Mouse (Mus musculus) thymus, adult 2 months (tissue): ENCODE data around the gene Gja10. TPM values are rescaled to one million over a fixed set of nuclear protein-coding genes. Genes with fewer than 3 reads are reported as not detected.

Experiments
- DNase-seq: peaks from one replicate; pipeline ENCODE4 v3.0.0; 2021
- H3K27ac ChIP-seq: fragments of 200-500 bp; 2 replicates; pipeline ENCODE4 v1.5.1; 2012; ENCODE audit warnings: low read length, control low read depth; ENCODE audit not compliant: control insufficient read depth, insufficient read depth
- H3K27me3 ChIP-seq: fragments of 200-500 bp; 2 replicates; pipeline ENCODE4 v1.6.1; 2012; ENCODE audit warnings: mild to moderate bottlenecking, low read length, moderate library complexity, mixed read lengths; ENCODE audit not compliant: control insufficient read depth, insufficient read depth
- H3K36me3 ChIP-seq: fragments of 200-500 bp; 2 replicates; pipeline ENCODE4 v1.6.1; 2012; ENCODE audit warnings: mild to moderate bottlenecking, low read length, moderate library complexity; ENCODE audit not compliant: control insufficient read depth, insufficient read depth
- H3K4me1 ChIP-seq: fragments of 200-500 bp; replicated peaks from 2 replicates; pipeline ENCODE4 v1.6.1; 2012; ENCODE audit warnings: low read length; ENCODE audit not compliant: control insufficient read depth, insufficient read depth
- H3K4me3 ChIP-seq: fragments of 200-500 bp; 2 replicates; pipeline ENCODE4 v1.5.1; 2012; ENCODE audit warnings: mild to moderate bottlenecking, low read length, control low read depth, moderate library complexity; ENCODE audit not compliant: control insufficient read depth, insufficient read depth
- CTCF ChIP-seq: fragments of 200-500 bp; IDR thresholded peaks from 2 replicates; pipeline ENCODE4 v1.5.1; 2012; ENCODE audit warnings: mild to moderate bottlenecking, control low read depth, low read length, moderate library complexity, borderline replicate concordance; ENCODE audit not compliant: control insufficient read depth, poor library complexity, insufficient read depth; ENCODE audit errors: extremely low read depth
- POLR2A ChIP-seq: fragments of 200-500 bp; IDR thresholded peaks from 2 replicates; pipeline ENCODE4 v1.6.1; 2012; ENCODE audit warnings: mild to moderate bottlenecking, low read length, control low read depth, moderate library complexity; ENCODE audit not compliant: control insufficient read depth, poor library complexity, insufficient read depth; ENCODE audit errors: extremely low read depth
- WGBS: fragments of 180-500 bp; shearing (Covaris S2); methylation state at CpG from one replicate; pipeline ENCODE4 v1.1.7; 2018; 5-methylcytosine and 5-hydroxymethylcytosine counted together
- polyA plus RNA-seq: library from polyadenylated mRNA; depleted of rRNA; stranded (reverse); fragments of >200 nt; gene quantifications from 2 replicates; pipeline ENCODE4 v1.2.3, GENCODE M21; 2012

The Gja10 gene
- polyA plus RNA-seq, 1 experiment = 0.12 TPM

DNA sequence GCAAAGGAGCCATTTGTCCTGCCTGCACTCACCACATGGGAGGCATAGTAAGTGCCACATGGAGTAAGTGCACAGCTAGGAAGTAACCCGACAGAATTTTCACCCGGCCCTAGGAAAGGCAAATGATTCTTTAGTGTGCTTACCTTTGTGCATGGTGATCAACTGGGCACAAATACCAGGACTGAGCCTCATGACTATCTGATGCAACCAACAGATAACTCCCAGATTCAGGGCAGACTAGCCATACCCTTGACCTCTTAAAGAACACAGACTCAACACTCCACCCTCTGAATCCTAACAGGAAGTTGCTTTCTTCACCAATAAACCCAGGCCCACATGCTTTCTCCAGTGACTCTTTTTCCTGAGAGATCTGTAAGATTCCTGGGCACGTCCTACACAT lies 31.1 kb downstream of the Gja10 start:
- 84% methylated on average over 3 of the region's 3 CpGs for WGBS
- Histone ChIP-seq H3K27me3 (no peaks in the 10 kb centered on the region), H3K4me3 (no peak overlapping the region), H3K36me3 (no peaks in the 10 kb centered on the region), H3K4me1 (peaks cover 3% of the 10 kb centered on the region), H3K27ac (0 out of 2 replicates have a peak overlapping the region, but pooled peaks have one; percentile 11)
- no peak for DNase-seq
- no peak for TF ChIP-seq POLR2A
- no peak for TF ChIP-seq CTCF

- H3K27ac ChIP-seq = no peak overlapping the region
Measured at GRCm38 (mm10) chr4:32570939-32571317, 31.6 kb downstream of the Gja10 start.

GRCm38 (mm10) chr4:32569995-32570938 lies 32.3 kb downstream of the Gja10 start:
- whole genome bisulfite sequencing = 80% methylated on average over 17 of the region's 17 CpGs
- Histone ChIP-seq H3K27ac (no peak overlapping the region), H3K36me3 (no peaks in the 10 kb centered on the region), H3K4me3 (no peak overlapping the region), H3K4me1 (peaks cover 5% of the 10 kb centered on the region), H3K27me3 (no peaks in the 10 kb centered on the region)
- TF ChIP-seq CTCF = no peak
- no peak for TF ChIP-seq POLR2A
- no peak for DNase-seq

More at GRCm38 (mm10) chr4:32570939-32571317, 31.6 kb downstream of the Gja10 start:
- WGBS = 91% methylated on average over 8 of the region's 8 CpGs
- Histone ChIP-seq H3K4me3 (no peak overlapping the region), H3K27me3 (no peaks in the 10 kb centered on the region), H3K36me3 (no peaks in the 10 kb centered on the region), H3K4me1 (peaks cover 3% of the 10 kb centered on the region)
- TF ChIP-seq POLR2A (no peak), CTCF (no peak)
- DNase-seq = no peak

- H3K36me3 ChIP-seq = no peaks in the 10 kb centered on the region
- peaks cover 11% of the 10 kb centered on the region for H3K4me1 ChIP-seq
- no peak for TF ChIP-seq CTCF
- TF ChIP-seq POLR2A = no peak
- no peak for DNase-seq
- H3K27me3 ChIP-seq = no peaks in the 10 kb centered on the region
- WGBS = 90% methylated on average over 4 of the region's 4 CpGs
- no peak overlapping the region for H3K27ac ChIP-seq
- no peak overlapping the region for H3K4me3 ChIP-seq
Measured at GRCm38 (mm10) chr4:32569054-32569453, 33.5 kb downstream of the Gja10 start.

DNA sequence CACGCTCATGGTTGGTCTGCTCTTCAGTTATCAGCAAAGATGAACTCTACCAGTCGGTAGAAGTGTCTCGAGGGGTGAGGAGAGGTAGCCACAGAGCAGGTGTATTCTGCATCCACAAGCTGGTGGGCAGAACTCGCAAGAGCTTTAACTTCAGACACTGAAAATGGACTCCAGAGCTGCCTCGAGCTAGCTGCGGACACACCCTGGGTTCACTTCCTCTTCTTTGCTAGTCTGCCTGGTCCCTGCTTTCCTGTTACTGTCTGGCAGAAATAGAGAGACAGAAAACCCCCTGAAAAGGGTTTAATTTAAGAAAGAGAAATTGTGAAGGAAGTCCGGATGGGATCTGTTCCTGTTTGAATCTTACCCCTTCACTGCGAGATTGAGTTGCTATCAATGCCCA lies 37.6 kb downstream of the Gja10 start:
- H3K36me3 ChIP-seq = no peaks in the 10 kb centered on the region
- TF ChIP-seq CTCF (no peak), POLR2A (no peak)
- peaks cover 22% of the 10 kb centered on the region for H3K4me1 ChIP-seq
- no peak for DNase-seq
- no peak overlapping the region for H3K4me3 ChIP-seq
- no peaks in the 10 kb centered on the region for H3K27me3 ChIP-seq
- peak overlapping the region; percentile 52; the same call in 1 of the 2 replicates for H3K27ac ChIP-seq
- 34% methylated on average over 8 of the region's 8 CpGs for WGBS

GRCm38 (mm10) chr4:32564416-32564815 lies 38.1 kb downstream of the Gja10 start:
- TF ChIP-seq CTCF (no peak), POLR2A (no peak)
- Histone ChIP-seq H3K36me3 (no peaks in the 10 kb centered on the region), H3K4me1 (peaks cover 22% of the 10 kb centered on the region), H3K27ac (peak overlapping the region; percentile 52; the same call in 1 of the 2 replicates), H3K27me3 (no peaks in the 10 kb centered on the region), H3K4me3 (no peak overlapping the region)
- 87% methylated on average over 7 of the region's 7 CpGs for WGBS
- DNase-seq = no peak
